Mouse (Mus musculus): ENCODE measurements around the gene Anxa3. TPM values are rescaled to one million over a fixed set of nuclear protein-coding genes. Genes with fewer than 3 reads are reported as not detected.

Anxa3 gene
- 10 to 100 TPM; 35.9 to 36.9 TPM for total RNA-seq (2021)
- long read RNA-seq, experiment 1, transcript Anxa3-201 (13 exons, 1,595 nt) = major isoform, 48 of 56 reads
- long read RNA-seq, experiment 1, partial matches to known transcripts = 0 of 56 reads
- long read RNA-seq, experiment 1, other reads (novel, unspliced or antisense) = 8 of 56 reads
- long read RNA-seq, experiment 2, transcript Anxa3-201 (13 exons, 1,595 nt) = major isoform, 27 of 36 reads
- long read RNA-seq, experiment 2, partial matches to known transcripts = 2 of 36 reads
- long read RNA-seq, experiment 2, other reads (novel, unspliced or antisense) = 7 of 36 reads

- intact Hi-C loops (cut with DNase I) = loop anchor here (5.0 kb wide), 2 partner anchors 124 to 204 kb away; partner anchors contain the start of gene Bmp2k
Observed at GRCm38 (mm10) chr5:96792936-96793718, at the start of gene Anxa3. Gene Anxa3 (plus strand): TSS chr5:96793339.

GRCm38 (mm10) chr5:96747195-96747984, 45.7 kb upstream of the Anxa3 start:
- peak in 1 of 2 experiments; percentile 8 for DNase-seq
- intact Hi-C loops (cut with DNase I) = no loop called here

More at GRCm38 (mm10) chr5:96792936-96793718, at the start of gene Anxa3:
- DNase-seq = peak; percentile 59 to 62

DNA sequence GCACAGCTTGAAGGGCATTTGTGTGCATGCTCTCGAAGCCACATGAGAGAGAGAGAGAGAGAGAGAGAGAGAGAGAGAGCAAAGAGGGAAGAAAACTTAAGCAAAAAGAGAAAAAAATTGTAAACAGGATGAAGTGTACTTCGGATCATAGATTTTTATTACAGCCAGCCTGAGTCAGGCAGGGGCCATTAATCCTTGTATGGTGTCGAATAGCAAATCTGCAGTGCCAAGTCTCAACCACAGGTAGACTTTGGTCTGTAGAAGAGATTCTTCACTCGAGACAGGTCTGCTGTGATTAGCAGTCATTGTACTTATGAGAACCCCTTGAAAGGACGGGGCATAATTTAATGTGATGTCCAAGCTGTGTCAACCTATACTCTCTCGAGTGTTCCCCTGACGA, 35.5 kb upstream of the Anxa3 start:
- intact Hi-C loops (cut with DNase I) = no loop called here
- DNase-seq = no peak

DNA sequence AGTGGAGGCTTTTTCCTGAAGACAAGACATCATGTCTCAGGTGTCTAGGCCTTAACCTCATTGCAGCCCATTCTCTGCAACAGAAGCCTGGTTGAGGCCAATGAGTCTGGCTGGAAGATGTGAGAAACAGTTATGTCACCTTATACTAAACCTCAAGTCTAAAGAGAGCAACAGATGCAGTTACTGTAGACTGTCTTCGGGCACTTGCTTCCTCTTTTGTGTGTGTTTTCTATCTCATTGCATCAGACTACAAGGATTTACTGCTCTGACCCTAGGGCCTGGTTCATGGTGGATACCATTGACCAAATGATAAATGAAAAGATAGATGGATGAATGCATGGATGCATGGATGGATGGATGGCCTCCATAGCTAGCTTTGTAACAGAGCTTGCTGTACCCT, 31.1 kb upstream of the Anxa3 start:
- intact Hi-C loops (cut with DNase I) = no loop called here

GRCm38 (mm10) chr5:96768846-96769471, 24.2 kb upstream of the Anxa3 start:
- intact Hi-C loops (cut with DNase I) = loop anchor here (2.0 kb wide), 2 partner anchors 434 to 502 kb away; no protein-coding TSS in a partner anchor
- DNase-seq = peak; percentile 68 to 74

More for the DNA sequence above, 31.1 kb upstream of the Anxa3 start:
- DNase-seq = no peak

GRCm38 (mm10) chr5:96783506-96784288, 9.4 kb upstream of the Anxa3 start:
- no peak for DNase-seq
- intact Hi-C loops (cut with DNase I) = no loop called here

- no peak for DNase-seq
- intact Hi-C loops (cut with DNase I) = no loop called here
Observed at GRCm38 (mm10) chr5:96785096-96785495, 8.0 kb upstream of the Anxa3 start.

DNA sequence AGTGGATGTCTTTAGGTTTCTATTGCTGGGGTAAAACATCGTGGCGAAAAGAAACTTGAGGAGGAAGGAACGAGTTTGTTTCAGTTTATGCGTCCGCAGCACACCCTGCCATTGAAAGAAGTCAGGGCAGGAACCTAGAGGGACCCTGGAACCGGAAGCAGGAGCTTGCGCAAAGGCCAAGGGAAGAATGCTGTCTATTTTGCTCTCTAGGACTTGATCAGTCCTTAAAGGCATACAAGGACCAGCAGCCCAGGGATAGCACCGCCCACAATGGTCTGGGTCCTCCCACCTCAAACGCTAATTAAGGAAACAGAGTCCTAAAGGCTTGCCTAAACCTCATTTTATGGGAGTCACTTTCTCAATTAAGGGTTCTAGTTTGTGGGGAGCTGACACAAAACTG, 717 bp upstream of the Anxa3 start:
- intact Hi-C loops (cut with DNase I) = loop anchor here (5.0 kb wide), 2 partner anchors 125 to 205 kb away; partner anchors contain the start of gene Bmp2k
- DNase-seq = peak; percentile 38 to 40

DNA sequence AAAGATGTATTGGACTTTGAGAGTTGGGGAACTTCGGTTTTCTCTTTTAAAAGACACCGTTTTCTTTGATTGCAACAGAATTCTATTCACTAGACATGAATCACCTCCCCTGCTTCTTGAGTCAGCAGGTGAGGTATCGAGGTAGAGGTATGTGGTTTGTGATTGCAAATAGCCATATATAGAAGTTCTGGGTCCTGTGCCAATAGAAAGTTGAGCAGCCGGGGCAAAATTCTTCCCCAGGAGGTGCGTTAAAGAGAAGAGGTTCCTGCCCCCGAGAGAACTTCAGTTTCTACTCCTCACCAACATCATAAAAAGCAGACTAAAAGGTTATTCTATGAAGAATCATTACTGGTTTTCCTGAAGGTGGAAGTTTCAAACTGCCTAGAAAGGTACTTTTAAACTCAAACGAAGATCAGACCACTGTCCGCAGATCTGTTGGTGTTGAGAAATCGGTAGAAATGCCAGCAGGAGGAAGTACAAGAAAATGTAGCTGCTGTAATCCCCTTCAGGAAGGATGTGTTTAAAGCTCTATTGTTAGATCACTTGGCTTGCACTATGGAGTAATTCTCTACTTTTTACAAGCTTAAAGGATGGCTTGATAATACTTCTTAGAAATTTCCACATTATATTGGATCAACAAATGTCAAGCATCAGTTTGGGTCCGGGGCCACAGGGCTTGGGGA, 955 bp downstream of the Anxa3 start:
- DNase-seq = no peak

DNA sequence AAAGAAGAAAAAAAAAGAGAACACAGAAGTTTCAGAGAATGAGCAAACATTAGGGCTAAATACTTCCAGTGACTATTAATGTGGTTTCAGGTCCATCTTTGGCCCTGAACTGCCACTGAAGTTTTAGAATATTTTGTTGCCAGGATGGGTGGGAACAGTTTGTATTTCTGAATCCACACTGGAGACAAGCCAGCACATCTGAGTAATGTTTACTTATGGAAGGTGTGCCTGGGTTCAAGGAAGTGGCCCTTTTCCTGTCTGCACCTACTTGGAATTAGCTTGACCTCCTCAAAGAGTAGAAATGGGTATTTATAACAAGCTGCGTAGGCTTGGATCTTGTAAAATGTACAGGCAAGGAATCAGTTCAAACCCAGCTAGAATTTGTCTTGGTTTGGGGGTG, 2.6 kb downstream of the Anxa3 start:
- no peak for DNase-seq
- intact Hi-C loops (cut with DNase I) = no loop called here

More for the DNA sequence above, 955 bp downstream of the Anxa3 start:
- intact Hi-C loops (cut with DNase I) = loop anchor here (5.0 kb wide), 2 partner anchors 123 to 203 kb away; partner anchors contain the start of gene Bmp2k

DNA sequence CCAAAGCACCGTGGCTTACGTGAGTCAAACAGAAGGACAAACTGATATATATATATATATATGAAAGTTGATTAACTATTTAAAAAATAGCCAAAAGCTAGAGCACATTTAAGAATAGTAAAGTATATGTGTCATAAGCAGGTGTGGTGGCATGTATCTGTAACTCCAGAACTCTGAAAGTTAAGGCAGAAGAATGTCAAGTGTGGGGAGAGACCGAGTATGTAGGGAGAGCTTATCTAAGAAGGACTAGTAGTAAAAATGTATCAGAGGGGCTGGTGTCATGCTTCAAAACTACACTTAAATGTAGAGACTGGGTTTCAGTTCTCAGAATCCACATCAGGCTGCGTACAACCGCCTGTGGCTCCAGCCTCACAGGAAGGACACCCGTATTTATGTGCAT, 4.3 kb downstream of the Anxa3 start:
- no peak for DNase-seq
- intact Hi-C loops (cut with DNase I) = no loop called here

GRCm38 (mm10) chr5:96799165-96799564, 6.0 kb downstream of the Anxa3 start:
- intact Hi-C loops (cut with DNase I) = no loop called here
- DNase-seq = no peak

DNA sequence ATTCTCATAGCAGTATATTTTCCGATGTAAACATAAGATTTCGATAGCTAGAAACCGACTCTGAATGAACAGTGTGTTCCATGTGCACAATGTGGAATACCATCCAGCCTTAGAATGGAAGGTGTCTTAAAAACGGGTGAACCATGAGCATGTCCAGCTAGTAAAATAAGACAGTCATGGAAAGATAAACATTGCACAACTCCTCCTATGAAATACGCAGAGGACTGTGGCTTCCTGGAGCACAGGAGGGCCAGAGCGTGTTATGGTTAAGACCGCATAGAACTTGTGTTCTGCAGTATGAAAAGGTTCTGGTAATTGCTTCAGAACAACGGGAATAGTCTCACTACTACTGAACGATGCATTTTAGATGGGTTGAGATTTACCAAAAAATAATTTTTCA, 6.8 kb downstream of the Anxa3 start:
- no peak for DNase-seq
- intact Hi-C loops (cut with DNase I) = no loop called here

DNA sequence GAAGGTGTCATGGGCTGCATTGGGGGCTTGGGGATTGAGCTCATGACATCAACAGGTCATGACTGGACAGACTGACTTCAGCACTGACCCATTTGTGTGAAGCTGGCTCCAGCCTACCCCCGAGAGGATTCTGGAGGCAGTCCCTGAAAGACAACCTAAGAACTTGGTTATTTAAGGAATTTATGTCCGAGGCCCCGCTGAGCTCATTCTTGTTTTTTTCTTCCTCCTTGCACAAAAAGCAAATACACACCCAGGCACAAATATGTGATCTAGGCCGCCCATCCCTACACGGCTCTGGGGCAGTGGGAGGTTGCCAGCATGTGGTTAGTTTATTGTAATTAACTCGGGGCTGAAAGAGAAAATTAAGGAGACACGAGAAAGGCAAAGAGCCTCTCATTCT, 9.0 kb downstream of the Anxa3 start:
- intact Hi-C loops (cut with DNase I) = no loop called here

GRCm38 (mm10) chr5:96803091-96803490, 10.0 kb downstream of the Anxa3 start:
- peak; percentile 63 to 66 for DNase-seq

More for the DNA sequence above, 9.0 kb downstream of the Anxa3 start:
- DNase-seq = peak; percentile 19 to 29

GRCm38 (mm10) chr5:96804304-96804703, 11.2 kb downstream of the Anxa3 start:
- intact Hi-C loops (cut with DNase I) = no loop called here
- no peak for DNase-seq

More at GRCm38 (mm10) chr5:96803091-96803490, 10.0 kb downstream of the Anxa3 start:
- intact Hi-C loops (cut with DNase I) = no loop called here

GRCm38 (mm10) chr5:96804813-96805212, 11.7 kb downstream of the Anxa3 start:
- intact Hi-C loops (cut with DNase I) = no loop called here
- DNase-seq = no peak

- intact Hi-C loops (cut with DNase I) = no loop called here
- DNase-seq = no peak
Observed at GRCm38 (mm10) chr5:96810620-96811019, 17.5 kb downstream of the Anxa3 start.
